Mouse (Mus musculus) cerebellum, adult 2 months (tissue): ENCODE measurements around the gene Prrg4.

Experiments
- CTCF ChIP-seq: fragments of 200-500 bp; IDR thresholded peaks from 2 replicates; pipeline ENCODE4 v1.5.1; 2011; ENCODE audit warnings: low read depth, mild to moderate bottlenecking, control low read depth, low read length, moderate library complexity, borderline replicate concordance; ENCODE audit not compliant: insufficient read depth
- POLR2A ChIP-seq: fragments of 200-500 bp; IDR thresholded peaks from 2 replicates; pipeline ENCODE4 v1.6.1; 2011; ENCODE audit warnings: low read length, control low read depth, borderline replicate concordance; ENCODE audit not compliant: insufficient read depth

DNA sequence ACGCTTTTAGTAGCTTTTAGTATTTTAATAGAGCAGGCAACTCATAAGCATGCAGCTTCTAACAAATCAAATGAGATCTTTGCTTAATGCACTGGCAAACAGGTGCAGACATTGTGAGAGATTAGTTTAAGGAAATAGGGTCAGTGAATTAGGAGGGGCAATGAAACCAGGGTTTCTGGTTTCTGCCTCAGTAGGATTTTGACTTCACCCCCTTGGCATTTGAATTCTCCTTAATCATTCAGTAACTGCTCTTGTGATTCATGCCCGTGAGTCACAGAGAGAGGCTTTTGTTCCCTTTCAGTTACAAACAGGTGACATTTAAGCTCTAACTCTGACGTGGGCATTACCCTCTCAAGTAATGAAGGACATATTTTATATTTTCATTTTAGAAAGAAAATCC, 6.1 kb upstream of the Prrg4 start:
- no peak for TF ChIP-seq CTCF
- no peak for TF ChIP-seq POLR2A
